Mouse (Mus musculus) midbrain, embryonic 12.5 days (tissue): ENCODE measurements around the gene Sgk2. TPM values are rescaled to one million over a fixed set of nuclear protein-coding genes. Genes with fewer than 3 reads are reported as not detected.
A peak's percentile ranks its signal among the peaks of the same experiment; 100 is the strongest.
"Not testable (repeated sequence)": the region's sequence is repeated elsewhere in the genome, so short reads cannot be mapped to it uniquely, and the experiment has no call there.

Source experiments
- ATAC-seq: fragments of 200-750 bp; cut with Nextera tagmentation; 2 replicates; pipeline ENCODE4 v1.8.0; 2017; ENCODE audit warnings: low read depth, moderate TSS enrichment, moderate library complexity; ENCODE audit not compliant: low FRiP score
- H3K27ac ChIP-seq: fragments of 300-500 bp; sonication (generic); replicated peaks from 2 replicates; pipeline ENCODE4 v1.5.1; 2016; ENCODE audit warnings: mild to moderate bottlenecking
- H3K27me3 ChIP-seq: fragments of 300-500 bp; sonication (generic); 2 replicates; pipeline ENCODE4 v1.6.1; 2016; ENCODE audit warnings: mild to moderate bottlenecking
- H3K36me3 ChIP-seq: fragments of 300-500 bp; sonication (generic); 2 replicates; pipeline ENCODE4 v1.6.1; 2016
- H3K4me1 ChIP-seq: fragments of 300-500 bp; sonication (generic); 2 replicates; pipeline ENCODE4 v1.6.1; 2016
- H3K4me2 ChIP-seq: fragments of 300-500 bp; sonication (generic); replicated peaks from 2 replicates; pipeline ENCODE4 v1.6.1; 2016; ENCODE audit warnings: mild to moderate bottlenecking, moderate library complexity
- H3K4me3 ChIP-seq: fragments of 300-500 bp; sonication (generic); 2 replicates; pipeline ENCODE4 v1.5.1; 2016; ENCODE audit warnings: mild to moderate bottlenecking
- H3K9ac ChIP-seq: fragments of 300-500 bp; sonication (generic); replicated peaks from 2 replicates; pipeline ENCODE4 v1.6.1; 2016; ENCODE audit warnings: mild to moderate bottlenecking, moderate library complexity
- H3K9me3 ChIP-seq: fragments of 300-500 bp; sonication (generic); 2 replicates; pipeline ENCODE4 v1.6.1; 2016; ENCODE audit warnings: mild to moderate bottlenecking
- WGBS: fragments of 180-500 bp; shearing (Covaris S2); methylation state at CpG from one replicate; pipeline ENCODE4 v1.1.7; 2016; 5-methylcytosine and 5-hydroxymethylcytosine counted together
- polyA plus RNA-seq: library from polyadenylated mRNA; unstranded; fragments of >200 nt; fragmentation: Nextera tagmentation; extraction: Ambion mirVana; gene quantifications from 2 replicates; pipeline ENCODE4 v1.2.1, GENCODE M21; 2016

The Sgk2 gene
- polyA plus RNA-seq, 1 experiment from 2014 or later, result not detected

DNA sequence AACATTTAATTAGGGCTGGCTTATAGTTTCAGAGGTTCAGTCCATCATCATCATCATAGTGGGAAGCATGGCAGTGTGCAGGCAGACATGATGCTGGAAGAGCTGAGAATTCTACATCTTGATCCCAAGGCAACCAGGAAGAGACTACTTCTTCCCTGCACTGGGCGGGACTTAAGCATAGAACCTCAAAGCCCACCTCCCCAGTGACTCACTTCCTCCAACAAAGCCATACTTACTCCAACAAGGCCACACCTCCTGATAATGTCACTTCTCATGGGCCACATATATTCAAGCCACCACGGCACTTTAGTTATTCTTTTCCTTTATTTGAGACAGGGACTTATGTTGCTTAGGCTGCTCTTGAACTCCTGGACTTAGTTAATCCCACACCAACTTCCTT lies 62.0 kb downstream of the Sgk2 start:
- H3K4me2 ChIP-seq, result no peak overlapping the region

DNA sequence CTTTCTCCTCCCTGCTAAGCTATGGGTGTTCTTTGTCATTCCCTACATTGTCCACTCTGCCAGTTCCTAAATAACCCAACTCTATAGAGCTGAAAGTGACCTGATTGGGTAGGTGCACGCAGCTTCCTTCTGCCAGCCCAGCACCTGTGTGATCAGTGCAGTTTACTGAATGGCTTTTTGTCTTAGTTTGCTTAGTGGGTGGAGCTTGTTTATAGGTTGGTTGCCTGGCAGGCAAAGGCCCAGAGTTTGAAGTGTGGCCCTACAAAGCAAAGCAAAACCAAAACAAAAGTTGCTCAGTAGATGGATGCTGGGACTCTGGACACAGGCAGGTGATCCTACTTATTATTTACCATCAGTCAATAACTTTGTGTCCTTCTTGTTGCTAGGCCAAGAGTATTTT lies 64.6 kb downstream of the Sgk2 start:
- Histone ChIP-seq H3K9ac (no peak overlapping the region), H3K4me3 (no peak overlapping the region), H3K4me1 (peaks cover 21% of the 10 kb centered on the region), H3K27me3 (0 out of 2 replicates have a peak, but pooled peaks cover 5% of the 10 kb centered on the region), H3K9me3 (no peaks in the 10 kb centered on the region), H3K27ac (no peak overlapping the region), H3K36me3 (peaks cover 13% of the 10 kb centered on the region), H3K4me2 (no peak overlapping the region)
- no peak for ATAC-seq
- 70% methylated on average over 1 of the region's 1 CpGs for WGBS

More for the DNA sequence above, 62.0 kb downstream of the Sgk2 start:
- ATAC-seq, result no peak
- Histone ChIP-seq H3K4me1 (peaks cover 5% of the 10 kb centered on the region; the same call in 1 of the 2 replicates), H3K36me3 (peaks cover 33% of the 10 kb centered on the region), H3K27me3 (no peaks in the 10 kb centered on the region), H3K27ac (no peak overlapping the region), H3K9ac (no peak overlapping the region), H3K4me3 (no peak overlapping the region), H3K9me3 (no peaks in the 10 kb centered on the region)
- 83% methylated on average over 2 of the region's 2 CpGs for WGBS

DNA sequence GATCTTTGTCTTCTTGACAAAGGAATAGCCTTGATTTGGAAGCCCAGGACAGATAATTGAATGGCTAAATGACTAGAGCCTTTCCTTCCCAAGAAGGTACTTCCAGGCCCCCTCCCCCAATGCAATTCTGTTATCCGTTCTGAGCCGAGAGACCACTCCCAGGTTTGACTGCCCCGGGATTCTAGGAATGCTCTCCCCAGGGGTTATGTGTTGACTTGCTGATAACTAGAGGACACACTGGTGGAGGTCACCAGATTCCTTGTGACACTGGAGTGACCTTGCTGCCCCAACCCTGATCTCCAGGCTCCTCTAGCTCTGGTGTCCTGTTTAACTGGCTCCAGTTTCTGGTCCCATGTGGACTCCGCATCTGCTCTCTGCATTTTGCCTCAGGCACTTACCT lies 65.0 kb downstream of the Sgk2 start:
- H3K36me3 ChIP-seq, result peaks cover 9% of the 10 kb centered on the region
- no peak for ATAC-seq
- H3K4me3 ChIP-seq, result no peak overlapping the region
- H3K9me3 ChIP-seq, result no peaks in the 10 kb centered on the region
- 0 out of 2 replicates have a peak, but pooled peaks cover 5% of the 10 kb centered on the region for H3K27me3 ChIP-seq
- no peak overlapping the region for H3K9ac ChIP-seq
- H3K4me1 ChIP-seq, result peaks cover 21% of the 10 kb centered on the region
- no peak overlapping the region for H3K4me2 ChIP-seq
- WGBS, result 43% methylated on average over 4 of the region's 4 CpGs
- H3K27ac ChIP-seq, result no peak overlapping the region

DNA sequence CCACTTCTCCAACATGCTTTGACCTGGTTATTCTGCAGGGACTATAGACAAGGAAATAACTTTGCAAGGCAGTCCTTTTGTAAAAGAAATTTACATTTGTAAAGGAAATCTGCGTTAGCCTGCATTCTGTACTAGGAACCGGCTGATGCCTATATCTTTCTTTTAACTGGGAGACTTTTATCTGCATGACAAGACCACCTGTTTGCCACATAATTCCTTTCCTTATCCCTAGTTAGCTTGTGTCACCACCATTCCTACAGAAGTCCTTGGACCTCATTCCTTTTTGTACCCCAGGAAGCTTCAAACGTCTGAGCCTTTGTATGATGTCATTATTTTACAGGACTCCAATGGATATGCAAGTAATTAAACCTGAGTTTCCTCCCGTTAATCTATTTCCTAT lies 65.7 kb downstream of the Sgk2 start:
- Histone ChIP-seq H3K27ac (no peak overlapping the region), H3K4me2 (no peak overlapping the region), H3K9ac (no peak overlapping the region), H3K9me3 (no peaks in the 10 kb centered on the region), H3K27me3 (0 out of 2 replicates have a peak, but pooled peaks cover 5% of the 10 kb centered on the region), H3K4me3 (no peak overlapping the region), H3K4me1 (peaks cover 21% of the 10 kb centered on the region), H3K36me3 (peaks cover 6% of the 10 kb centered on the region; the same call in 1 of the 2 replicates)
- ATAC-seq, result no peak
- 67% methylated on average over 4 of the region's 4 CpGs for WGBS

DNA sequence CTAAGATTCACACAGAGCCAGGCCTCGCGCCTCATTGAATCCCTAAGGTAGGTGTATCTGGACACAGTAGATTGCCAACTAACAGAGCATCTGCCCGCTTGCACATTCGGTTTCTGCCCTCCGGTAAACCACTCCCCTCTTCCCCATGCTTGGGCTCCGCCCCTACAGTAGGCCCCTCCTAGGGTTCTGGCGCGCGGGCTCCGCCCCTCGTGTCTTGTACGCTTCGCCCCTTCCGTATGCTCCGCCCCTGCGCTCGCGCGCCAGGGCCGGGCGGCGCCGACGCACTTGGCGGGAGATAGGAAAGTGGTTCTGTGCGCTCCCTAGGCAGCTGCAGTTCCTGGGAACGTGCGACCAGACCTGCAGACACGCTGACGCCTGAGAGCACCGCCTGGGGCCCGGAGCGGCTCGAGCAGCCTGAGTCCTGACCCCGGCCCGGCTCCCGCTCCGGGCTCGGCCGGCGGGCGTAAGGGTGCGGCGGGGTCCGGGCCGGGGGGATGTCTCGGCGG lies 67.3 kb downstream of the Sgk2 start, which contains the start of gene Mybl2:
TSS of gene Mybl2 (plus strand) at position 353 of the 506 bp plus-strand sequence.
- Histone ChIP-seq H3K9me3 (no peaks in the 10 kb centered on the region), H3K27ac (no peak within 1 kb of the TSS; the same call in 1 of the 2 replicates), H3K27me3 (0 out of 2 replicates have a peak, but pooled peaks cover 5% of the 10 kb centered on the region), H3K9ac (peak within 1 kb of the TSS; percentile 61), H3K4me2 (peak within 1 kb of the TSS; percentile 95), H3K4me1 (peaks cover 21% of the 10 kb centered on the region), H3K4me3 (peak within 1 kb of the TSS; percentile 68), H3K36me3 (no peaks in the 10 kb centered on the region)
- WGBS, result under 1% methylated on average over 48 of the region's 48 CpGs
- peak; percentile 100 for ATAC-seq

DNA sequence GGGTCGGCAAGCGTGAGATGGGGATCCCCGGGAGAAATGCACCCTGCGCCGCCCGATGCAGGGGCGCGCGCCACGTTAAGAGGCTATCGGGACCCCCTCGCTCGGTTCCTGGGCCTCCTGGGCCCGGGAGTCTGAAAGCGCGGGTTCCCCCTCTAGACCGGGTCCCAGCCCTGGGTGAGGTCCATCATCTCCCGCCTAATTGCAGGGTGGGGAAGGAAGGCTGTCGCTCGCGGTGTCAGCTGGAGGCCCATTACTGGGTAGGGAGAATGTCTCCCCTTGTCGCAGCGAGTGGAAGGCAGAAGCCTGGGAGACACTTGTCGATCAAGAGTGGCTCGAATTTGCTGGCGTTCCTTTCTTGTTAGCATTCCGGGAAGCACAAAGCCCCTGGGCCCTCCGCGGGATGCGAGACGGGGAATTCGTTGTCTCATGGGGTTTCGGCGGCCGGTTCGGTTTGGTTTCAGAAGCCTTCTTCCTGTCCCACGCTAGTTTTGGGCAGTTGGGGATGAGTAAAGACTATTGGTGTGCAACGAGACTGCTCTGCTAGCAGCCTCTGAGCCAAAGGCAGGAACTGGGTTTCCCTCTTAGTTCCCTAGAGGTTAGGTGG lies 67.9 kb downstream of the Sgk2 start:
- Histone ChIP-seq H3K27me3 (0 out of 2 replicates have a peak, but pooled peaks cover 5% of the 10 kb centered on the region), H3K27ac (no peak overlapping the region; the same call in 1 of the 2 replicates), H3K9me3 (no peaks in the 10 kb centered on the region), H3K4me3 (peak overlapping the region; percentile 68), H3K4me1 (peaks cover 21% of the 10 kb centered on the region), H3K9ac (peak overlapping the region; percentile 61), H3K4me2 (peak overlapping the region; percentile 95), H3K36me3 (no peaks in the 10 kb centered on the region)
- ATAC-seq, result peak; percentile 24
- WGBS, result under 1% methylated on average over 36 of the region's 38 CpGs

DNA sequence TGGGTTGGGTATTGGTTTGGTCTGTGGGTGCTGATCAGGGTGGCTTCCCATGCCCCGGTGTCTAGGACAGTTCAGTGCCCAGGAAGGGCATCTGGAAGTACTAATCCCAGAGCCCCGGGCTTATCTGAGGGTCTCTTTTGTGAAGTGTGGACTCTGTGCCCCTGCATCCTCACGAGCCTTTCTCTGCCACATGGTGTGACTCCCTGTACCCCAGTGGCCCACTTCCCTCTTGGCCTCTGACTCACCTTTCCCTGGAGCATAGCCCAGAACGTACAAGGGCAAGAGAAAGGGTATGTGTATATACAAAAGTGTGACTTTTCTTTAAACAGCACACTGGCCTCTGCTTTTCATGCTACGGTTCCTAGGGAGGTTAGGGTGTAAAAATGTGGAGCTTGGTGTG lies 68.6 kb downstream of the Sgk2 start:
- H3K9me3 ChIP-seq, result no peaks in the 10 kb centered on the region
- WGBS, result 23% methylated on average over 5 of the region's 5 CpGs
- peak overlapping the region; percentile 61 for H3K9ac ChIP-seq
- H3K4me1 ChIP-seq, result peaks cover 21% of the 10 kb centered on the region
- H3K27me3 ChIP-seq, result 0 out of 2 replicates have a peak, but pooled peaks cover 5% of the 10 kb centered on the region
- peak overlapping the region; percentile 68 for H3K4me3 ChIP-seq
- H3K4me2 ChIP-seq, result peak overlapping the region; percentile 95
- ATAC-seq, result no peak
- no peaks in the 10 kb centered on the region for H3K36me3 ChIP-seq
- no peak overlapping the region for H3K27ac ChIP-seq

DNA sequence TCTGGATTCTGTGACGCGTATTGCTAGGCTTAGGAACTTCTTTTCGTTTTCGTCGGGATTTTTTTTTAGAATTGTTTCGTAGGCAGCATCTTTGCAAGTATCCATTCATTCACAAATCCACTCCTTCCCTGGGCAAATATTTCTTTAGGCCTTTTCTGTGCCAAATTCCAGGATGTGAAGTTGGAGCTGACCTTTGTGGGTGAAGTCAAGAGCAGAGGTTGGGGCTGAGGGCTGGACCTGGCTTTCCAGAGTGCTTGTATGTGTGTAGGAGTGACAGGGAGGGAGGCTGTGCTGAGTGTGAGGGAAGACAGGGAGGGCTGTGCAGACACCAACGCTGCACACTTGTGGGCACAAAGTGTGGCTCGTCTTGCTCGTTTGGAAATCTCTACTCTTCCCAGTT lies 69.5 kb downstream of the Sgk2 start:
- H3K27ac ChIP-seq, result no peak overlapping the region
- H3K36me3 ChIP-seq, result no peaks in the 10 kb centered on the region
- ATAC-seq, result no peak
- 85% methylated on average over 9 of the region's 9 CpGs for WGBS
- no peaks in the 10 kb centered on the region for H3K9me3 ChIP-seq
- no peak overlapping the region; the same call in 1 of the 2 replicates for H3K4me2 ChIP-seq
- peaks cover 21% of the 10 kb centered on the region for H3K4me1 ChIP-seq
- H3K4me3 ChIP-seq, result no peak overlapping the region
- H3K9ac ChIP-seq, result no peak overlapping the region
- H3K27me3 ChIP-seq, result 0 out of 2 replicates have a peak, but pooled peaks cover 5% of the 10 kb centered on the region

DNA sequence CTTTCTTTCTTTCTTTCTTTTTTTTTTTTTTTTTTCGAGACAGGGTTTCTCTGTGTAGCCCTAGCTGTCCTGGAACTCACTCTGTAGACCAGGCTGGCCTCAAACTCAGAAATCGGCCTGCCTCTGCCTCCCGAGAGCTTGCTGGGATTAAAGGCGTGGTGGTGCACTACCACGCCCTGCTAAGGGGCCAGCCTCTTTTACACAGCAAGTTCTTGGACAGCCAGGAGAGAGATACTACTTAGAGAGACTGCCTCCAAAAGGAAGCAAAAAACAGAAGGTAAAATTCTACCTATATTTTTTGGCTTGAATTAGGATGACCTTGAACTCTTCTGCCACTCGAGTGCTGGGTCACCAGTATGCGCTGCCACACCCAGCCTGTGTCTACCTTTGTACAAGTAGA lies 71.9 kb downstream of the Sgk2 start:
- not testable (repeated sequence) for H3K27me3 ChIP-seq, H3K27ac ChIP-seq, H3K9me3 ChIP-seq, H3K4me3 ChIP-seq, ATAC-seq, H3K4me2 ChIP-seq, H3K9ac ChIP-seq
- peaks cover 17% of the 10 kb centered on the region for H3K4me1 ChIP-seq
- H3K36me3 ChIP-seq, result peaks cover 13% of the 10 kb centered on the region
- WGBS, result 96% methylated on average over 6 of the region's 7 CpGs

DNA sequence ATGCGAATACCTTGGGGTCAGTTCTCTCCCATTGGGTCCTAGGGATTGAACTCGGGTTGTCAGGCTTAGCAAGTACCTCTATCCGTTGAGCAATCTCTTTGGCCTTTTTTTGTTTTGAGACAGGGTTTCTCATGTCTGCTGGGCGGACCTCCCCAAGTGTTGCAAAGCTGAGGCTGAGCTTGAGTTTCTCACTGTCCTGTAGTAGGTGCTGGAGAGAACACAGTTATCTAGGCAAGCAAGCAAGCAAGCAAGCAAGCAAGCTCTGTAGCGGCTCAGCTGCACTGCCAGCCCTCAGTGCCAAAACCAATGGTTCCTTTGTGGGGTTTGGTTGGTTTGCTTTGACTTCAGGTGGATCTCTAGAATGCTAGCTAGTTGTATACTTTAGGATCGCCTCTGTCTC lies 73.5 kb downstream of the Sgk2 start:
- Histone ChIP-seq H3K4me2 (no peak overlapping the region), H3K4me3 (no peak overlapping the region), H3K9ac (no peak overlapping the region), H3K4me1 (peaks cover 8% of the 10 kb centered on the region), H3K27ac (no peak overlapping the region), H3K36me3 (peaks cover 27% of the 10 kb centered on the region), H3K9me3 (no peaks in the 10 kb centered on the region), H3K27me3 (0 out of 2 replicates have a peak, but pooled peaks cover 3% of the 10 kb centered on the region)
- 87% methylated on average over 6 of the region's 6 CpGs for WGBS
- no peak for ATAC-seq

DNA sequence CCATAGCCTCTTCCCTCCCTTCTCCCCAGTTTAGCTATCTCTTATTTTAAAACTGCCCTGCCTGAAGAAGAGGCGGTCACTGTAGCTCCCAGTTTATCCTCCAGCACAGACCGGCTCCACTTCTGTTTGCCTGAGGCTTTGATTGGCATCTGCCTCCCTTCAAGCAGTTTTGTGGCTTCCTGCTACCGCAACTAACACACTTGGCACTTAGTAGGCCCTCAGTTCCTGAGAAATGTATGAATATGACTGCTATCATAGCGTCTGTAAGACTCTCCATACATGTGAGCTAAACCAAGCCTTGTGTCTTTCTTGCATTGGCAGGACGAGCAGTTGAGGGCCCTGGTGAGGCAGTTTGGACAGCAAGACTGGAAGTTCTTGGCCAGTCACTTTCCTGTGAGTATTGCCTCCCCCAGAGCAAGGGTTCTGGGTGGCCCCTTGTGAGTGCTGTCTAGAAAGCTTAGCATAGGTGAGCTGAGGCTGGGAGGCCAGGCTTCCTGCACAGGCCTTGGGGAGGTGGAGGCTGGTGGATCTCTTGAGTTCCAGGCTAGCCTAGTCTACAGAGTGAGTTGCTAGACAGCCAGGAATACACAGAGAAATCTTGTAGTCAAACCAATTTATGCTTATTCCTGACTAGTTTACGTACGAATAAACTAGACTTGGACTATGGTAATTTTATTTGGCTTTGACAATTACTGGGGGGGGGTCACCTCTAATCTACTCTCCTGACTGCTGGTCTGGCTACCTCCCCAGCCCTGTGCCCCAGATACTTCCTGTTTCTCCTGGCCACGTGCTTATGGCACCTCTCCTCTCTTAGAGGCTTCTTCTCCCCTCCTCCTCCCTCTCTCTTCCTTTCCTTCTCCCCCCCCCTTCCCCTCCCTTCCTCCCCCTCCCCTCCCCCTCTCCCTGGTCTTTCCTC lies 74.3 kb downstream of the Sgk2 start:
- no peak for ATAC-seq
- Histone ChIP-seq H3K36me3 (peaks cover 27% of the 10 kb centered on the region), H3K4me2 (no peak overlapping the region)

DNA sequence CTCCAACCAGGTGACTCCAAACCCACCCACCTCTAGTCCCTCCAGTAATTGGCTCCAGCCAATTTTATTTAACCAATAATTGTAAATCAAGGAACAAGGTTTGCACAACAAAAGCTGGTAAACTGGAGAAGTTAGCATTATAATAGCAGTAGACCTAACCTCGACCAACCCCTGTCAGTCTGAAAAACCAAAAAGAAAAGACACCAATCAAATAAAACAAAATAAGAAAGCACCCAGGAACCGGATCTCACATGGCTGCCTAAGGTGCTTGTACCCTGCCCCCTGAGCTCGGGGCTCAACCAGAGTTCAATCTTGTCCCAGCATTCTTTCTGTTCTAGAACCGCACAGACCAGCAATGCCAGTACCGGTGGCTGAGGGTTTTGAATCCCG lies 75.0 kb downstream of the Sgk2 start:
- 80% methylated on average over 6 of the region's 6 CpGs for WGBS
- H3K4me3 ChIP-seq, result no peak overlapping the region

More for the DNA sequence above, 74.3 kb downstream of the Sgk2 start:
- Histone ChIP-seq H3K4me1 (no peaks in the 10 kb centered on the region; the same call in 1 of the 2 replicates), H3K4me3 (no peak overlapping the region), H3K27ac (no peak overlapping the region), H3K27me3 (no peaks in the 10 kb centered on the region), H3K9me3 (no peaks in the 10 kb centered on the region), H3K9ac (no peak overlapping the region)
- 83% methylated on average over 8 of the region's 8 CpGs for WGBS

More for the DNA sequence above, 75.0 kb downstream of the Sgk2 start:
- H3K4me1 ChIP-seq, result no peaks in the 10 kb centered on the region
- ATAC-seq, result no peak
- no peaks in the 10 kb centered on the region for H3K9me3 ChIP-seq
- H3K27ac ChIP-seq, result no peak overlapping the region
- no peak overlapping the region for H3K9ac ChIP-seq
- H3K4me2 ChIP-seq, result no peak overlapping the region
- peaks cover 27% of the 10 kb centered on the region for H3K36me3 ChIP-seq
- no peaks in the 10 kb centered on the region for H3K27me3 ChIP-seq
